Mouse (Mus musculus): Measurements from ENCODE around the gene Gm10273. TPM values are rescaled to one million over a fixed set of nuclear protein-coding genes. Genes with fewer than 3 reads are reported as not detected.

Gene Gm10273
- total and polyA plus RNA-seq, 3 experiments, result 16.6 to 132 (median 28.6) TPM

DNA sequence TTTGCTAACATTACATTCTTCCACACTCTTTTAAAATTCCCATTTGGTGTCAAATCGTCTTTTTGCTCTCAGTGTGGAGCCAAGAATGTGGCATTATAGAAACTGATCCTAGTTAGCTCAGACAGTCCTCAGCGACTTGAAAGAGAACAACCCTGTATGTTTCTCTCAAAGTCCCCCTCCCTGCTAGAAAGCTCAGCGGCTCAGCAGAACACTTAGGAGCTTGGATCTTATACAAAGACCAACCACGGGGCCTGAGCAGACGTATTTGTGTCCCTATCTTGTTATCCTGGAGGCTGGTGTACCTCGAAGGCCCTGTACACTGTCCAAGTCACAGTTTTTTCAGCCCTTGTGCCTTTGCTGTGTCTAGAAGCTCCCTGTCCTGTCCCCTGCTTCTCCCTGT lies 44.7 kb downstream of the Gm10273 start:
- no peaks in the 10 kb centered on the region for H3K36me3 ChIP-seq (ENCODE audit: control insufficient read depth in 1 of 2, insufficient read depth in 2 of 2, low read length in 2 of 2)
- no peak overlapping the region for H3K27ac ChIP-seq (ENCODE audit: control insufficient read depth, low read depth, low read length)
- no peaks in the 10 kb centered on the region for H3K9me3 ChIP-seq (replicated peaks; ENCODE audit: insufficient read depth, low read length)
- H3K9ac ChIP-seq (ENCODE audit: control insufficient read depth, low read depth, low read length, poor library complexity, severe bottlenecking), result no peak overlapping the region
- no peak overlapping the region for H3K4me3 ChIP-seq (ENCODE audit: control insufficient read depth in 1 of 2, insufficient read depth in 1 of 2, low read depth in 2 of 2, low read length in 2 of 2)
- no peaks in the 10 kb centered on the region for H3K79me2 ChIP-seq (ENCODE audit: control insufficient read depth, insufficient read depth, low read length, poor library complexity)
- no peak for DNase-seq (ENCODE audit: low read depth, low spot score)
- TF ChIP-seq KAT2A (conservative IDR thresholded peaks at IDR 0.05; ENCODE audit: low read depth, low read length) (no peak), MAX (IDR thresholded peaks at IDR 0.05; ENCODE audit: low read length) (no peak), ZKSCAN1 (IDR thresholded peaks at IDR 0.05; ENCODE audit: low read depth, low read length) (no peak), NRF1 (IDR thresholded peaks at IDR 0.05; ENCODE audit: insufficient read depth, low read depth, low read length, poor library complexity, severe bottlenecking) (no peak), GABPA (IDR thresholded peaks at IDR 0.05; ENCODE audit: low read depth, low read length) (no peak), POLR2AphosphoS2 (IDR thresholded peaks at IDR 0.05; ENCODE audit: low read length) (no peak), GATA1 (IDR thresholded peaks at IDR 0.05; ENCODE audit: low read depth, low read length) (no peak)
- H3K27me3 ChIP-seq (ENCODE audit: control insufficient read depth in 1 of 2, insufficient read depth in 2 of 2, low read length in 2 of 2), result no peaks in the 10 kb centered on the region
- H3K4me1 ChIP-seq (ENCODE audit: control insufficient read depth in 1 of 2, insufficient read depth in 2 of 2, low read length in 2 of 2), result peaks cover 0 to 3% of the 10 kb centered on the region in 2 experiments; a peak in 2 of 4 replicates

DNA sequence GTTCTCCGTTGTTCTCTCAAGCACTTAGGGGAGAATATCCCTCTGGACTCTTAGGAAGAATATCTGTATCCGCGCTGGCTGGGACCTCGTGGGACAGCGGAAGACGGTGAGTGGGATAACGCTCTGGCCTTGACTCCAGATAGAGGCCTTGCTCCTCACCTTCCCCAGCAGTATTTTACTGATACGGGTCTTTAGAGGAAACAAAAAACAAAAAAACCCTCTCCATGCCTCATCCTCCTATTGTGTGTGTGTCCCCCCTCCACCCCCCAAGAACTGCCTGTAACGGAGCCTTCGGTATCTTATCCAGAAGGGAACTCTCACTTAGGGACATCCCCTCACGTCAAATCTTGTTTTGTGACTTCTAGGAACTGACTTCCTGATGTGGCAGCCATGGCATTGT lies 46.3 kb downstream of the Gm10273 start, which contains the start of gene Oit3:
Gene Oit3 (minus strand): TSS at position 44 of the 400 bp plus-strand sequence.
- no peaks in the 10 kb centered on the region for H3K36me3 ChIP-seq (ENCODE audit: control insufficient read depth in 1 of 2, insufficient read depth in 2 of 2, low read length in 2 of 2)
- no peaks in the 10 kb centered on the region for H3K4me1 ChIP-seq (ENCODE audit: control insufficient read depth in 1 of 2, insufficient read depth in 2 of 2, low read length in 2 of 2)
- H3K27me3 ChIP-seq (ENCODE audit: control insufficient read depth in 1 of 2, insufficient read depth in 2 of 2, low read length in 2 of 2), result no peaks in the 10 kb centered on the region
- DNase-seq (ENCODE audit: low read depth, low spot score), result no peak
- no peak within 1 kb of the TSS for H3K9ac ChIP-seq (ENCODE audit: control insufficient read depth, low read depth, low read length, poor library complexity, severe bottlenecking)
- TF ChIP-seq ZMIZ1 (IDR thresholded peaks at IDR 0.05; ENCODE audit: low read depth, low read length) (no peak), SIN3A (IDR thresholded peaks at IDR 0.05; ENCODE audit: low read length) (no peak), ZKSCAN1 (IDR thresholded peaks at IDR 0.05; ENCODE audit: low read depth, low read length) (no peak), ELF1 (IDR thresholded peaks at IDR 0.05; ENCODE audit: low read depth, low read length) (no peak), MYB (IDR thresholded peaks at IDR 0.05; ENCODE audit: low read depth, low read length) (no peak), POLR2A (IDR thresholded peaks at IDR 0.05; ENCODE audit: control insufficient read depth in 1 of 2, insufficient read depth in 1 of 2, low read depth in 1 of 2, low read length in 2 of 2, poor library complexity in 1 of 2) (no peak)
- H3K9me3 ChIP-seq (replicated peaks; ENCODE audit: insufficient read depth, low read length), result no peaks in the 10 kb centered on the region
- no peaks in the 10 kb centered on the region for H3K79me2 ChIP-seq (ENCODE audit: control insufficient read depth, insufficient read depth, low read length, poor library complexity)
- H3K27ac ChIP-seq (ENCODE audit: control insufficient read depth, low read depth, low read length), result no peak within 1 kb of the TSS
- H3K4me3 ChIP-seq (ENCODE audit: control insufficient read depth in 1 of 2, insufficient read depth in 1 of 2, low read depth in 2 of 2, low read length in 2 of 2), result no peak within 1 kb of the TSS

DNA sequence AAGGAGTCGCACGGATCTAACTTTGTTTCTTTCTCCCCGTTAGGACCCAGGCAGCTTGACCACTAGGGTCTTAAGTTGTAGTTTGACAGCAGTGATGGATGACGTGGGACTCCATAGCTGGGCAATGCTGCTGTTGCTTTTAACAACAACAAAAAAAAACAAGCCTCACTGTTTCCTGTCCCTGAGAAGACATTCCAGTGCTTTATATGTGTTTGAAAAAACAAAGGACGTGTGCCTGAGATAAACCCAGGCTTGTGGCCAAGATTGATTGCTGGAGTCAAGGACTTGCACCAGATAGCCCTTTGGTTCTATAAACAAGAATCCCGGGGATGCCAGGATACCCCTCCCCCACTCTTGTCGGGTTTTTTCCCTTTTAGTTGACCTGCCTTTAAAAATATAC lies 47.8 kb downstream of the Gm10273 start:
- no peaks in the 10 kb centered on the region for H3K27me3 ChIP-seq (ENCODE audit: control insufficient read depth in 1 of 2, insufficient read depth in 2 of 2, low read length in 2 of 2)
- no peaks in the 10 kb centered on the region for H3K4me1 ChIP-seq (ENCODE audit: control insufficient read depth in 1 of 2, insufficient read depth in 2 of 2, low read length in 2 of 2)
- H3K27ac ChIP-seq (ENCODE audit: control insufficient read depth, low read depth, low read length), result no peak overlapping the region
- no peaks in the 10 kb centered on the region for H3K9me3 ChIP-seq (replicated peaks; ENCODE audit: insufficient read depth, low read length)
- no peak for TF ChIP-seq CHD1 (IDR thresholded peaks at IDR 0.05; ENCODE audit: low read depth, low read length)
- TF ChIP-seq ELF1 (IDR thresholded peaks at IDR 0.05; ENCODE audit: low read depth, low read length), result no peak
- TF ChIP-seq CHD2 (IDR thresholded peaks at IDR 0.05; ENCODE audit: low read length), result no peak
- no peak for TF ChIP-seq MYB (IDR thresholded peaks at IDR 0.05; ENCODE audit: low read depth, low read length)
- no peak for TF ChIP-seq NRF1 (IDR thresholded peaks at IDR 0.05; ENCODE audit: insufficient read depth, low read depth, low read length, poor library complexity, severe bottlenecking)
- TF ChIP-seq ZNF384 (IDR thresholded peaks at IDR 0.05; ENCODE audit: low read depth, low read length), result no peak
- no peak for TF ChIP-seq MAX (IDR thresholded peaks at IDR 0.05; ENCODE audit: low read length)
- no peak for TF ChIP-seq SIN3A (IDR thresholded peaks at IDR 0.05; ENCODE audit: low read length)
- TF ChIP-seq RCOR1 (IDR thresholded peaks at IDR 0.05; ENCODE audit: low read depth, low read length), result no peak
- TF ChIP-seq NELFE (IDR thresholded peaks at IDR 0.05; ENCODE audit: low read depth, low read length), result no peak
- no peak for TF ChIP-seq CTCF (IDR thresholded peaks at IDR 0.05 in 2 of 3, conservative IDR thresholded peaks at IDR 0.05 in 1 of 3; ENCODE audit: control insufficient read depth in 1 of 3, insufficient read depth in 1 of 3, low read depth in 2 of 3, low read length in 3 of 3, poor library complexity in 1 of 3, severe bottlenecking in 1 of 3)
- TF ChIP-seq SMC3 (IDR thresholded peaks at IDR 0.05; ENCODE audit: low read depth, low read length), result no peak
- no peak for TF ChIP-seq TCF12 (IDR thresholded peaks at IDR 0.05; ENCODE audit: low read depth, low read length)
- TF ChIP-seq ZKSCAN1 (IDR thresholded peaks at IDR 0.05; ENCODE audit: low read depth, low read length), result no peak
- TF ChIP-seq UBTF (IDR thresholded peaks at IDR 0.05; ENCODE audit: borderline replicate concordance, insufficient read depth, low read depth, low read length), result no peak
- no peak overlapping the region for H3K4me3 ChIP-seq (ENCODE audit: control insufficient read depth in 1 of 2, insufficient read depth in 1 of 2, low read depth in 2 of 2, low read length in 2 of 2)
- DNase-seq (ENCODE audit: low read depth, low spot score), result no peak
- no peak overlapping the region for H3K9ac ChIP-seq (ENCODE audit: control insufficient read depth, low read depth, low read length, poor library complexity, severe bottlenecking)
- no peaks in the 10 kb centered on the region for H3K79me2 ChIP-seq (ENCODE audit: control insufficient read depth, insufficient read depth, low read length, poor library complexity)
- H3K36me3 ChIP-seq (ENCODE audit: control insufficient read depth in 1 of 2, insufficient read depth in 2 of 2, low read length in 2 of 2), result no peaks in the 10 kb centered on the region

Data from MEL (cell line).